Mouse (Mus musculus): ENCODE results near the gene Gm10644.

DNA sequence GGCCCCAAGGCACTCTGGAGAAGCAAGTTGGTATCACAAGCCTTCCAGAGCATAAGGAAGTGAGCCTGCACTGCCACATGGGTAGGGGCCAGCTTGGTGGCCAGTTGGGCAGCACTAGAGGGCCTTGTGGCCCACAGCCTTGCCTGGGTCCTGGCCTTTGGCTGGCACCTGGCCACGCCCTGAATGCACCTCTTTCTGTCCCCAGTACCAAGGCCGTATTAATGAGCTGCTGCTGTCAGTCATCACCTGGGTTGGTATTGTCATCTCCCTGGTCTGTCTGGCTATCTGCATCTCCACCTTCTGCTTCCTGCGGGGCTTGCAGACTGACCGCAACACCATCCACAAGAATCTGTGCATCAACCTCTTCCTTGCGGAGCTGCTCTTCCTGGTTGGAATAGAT, 20.8 kb downstream of the Gm10644 start:
- TF ChIP-seq CTCF (IDR thresholded peaks at IDR 0.05) (no peak), EP300 (IDR thresholded peaks at IDR 0.05; ENCODE audit: insufficient read depth, low read depth, low read length) (no peak), POLR2A (IDR thresholded peaks at IDR 0.05; ENCODE audit: insufficient read depth, low read depth, low read length) (no peak)

Measured in heart, adult 2 months (tissue).